Mouse (Mus musculus) granulocyte monocyte progenitor cell, adult 5-6 weeks (primary cell): ENCODE results near the gene Jsrp1. TPM values are rescaled to one million over a fixed set of nuclear protein-coding genes. Genes with fewer than 3 reads are reported as not detected.

ENCODE experiments used
- ATAC-seq: replicated peaks from 2 replicates; pipeline ENCODE4 v1.8.0; 2016; ENCODE audit warnings: mild to moderate bottlenecking, moderate TSS enrichment, inconsistent platforms; ENCODE audit not compliant: poor library complexity, severe bottlenecking
- total RNA-seq, 2 experiments: library from RNA; stranded (forward) in 1 of 2; stranded (reverse) in 1 of 2; fragments of 200-712, 200-1000 nt in 1 of 2; fragments of >200 nt in 1 of 2; fragmentation: Nextera tagmentation in 1 of 2; gene quantifications; 2 replicates each; pipeline ENCODE4 v1.2.3; 2014 to 2017

Gene Jsrp1
- total RNA-seq (2014; fragmentation: Nextera tagmentation) (not detected in 2 replicates), total RNA-seq (2017) (not detected in 2 replicates)

GRCm38 (mm10) chr10:80813366-80813765 lies at the start of gene Jsrp1:
TSS of gene Jsrp1 (minus strand) at chr10:80813498.
- ATAC-seq: no peak

DNA sequence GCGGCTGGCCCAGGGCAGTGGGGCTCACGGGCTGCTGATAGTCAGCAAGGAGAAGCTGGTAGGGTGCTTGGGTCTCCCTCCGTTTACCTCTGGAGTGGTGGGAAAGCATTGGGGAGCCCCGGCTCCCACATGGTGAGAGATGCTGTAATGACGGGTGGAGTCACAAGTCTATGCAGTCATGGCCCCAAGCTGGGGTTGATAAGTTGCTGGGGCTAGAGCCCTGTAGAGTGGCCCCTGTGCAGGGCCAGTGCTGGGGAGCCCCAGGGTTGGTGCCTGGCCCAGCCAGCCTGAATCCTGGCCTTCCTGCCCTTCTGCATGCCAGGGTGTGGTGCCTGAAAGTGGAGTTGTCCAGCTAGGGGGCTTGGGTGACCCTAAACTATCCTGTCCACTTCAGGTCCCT lies 49.0 kb upstream of the Jsrp1 start:
- ATAC-seq: no peak

- no peak for ATAC-seq
These were observed 45.1 kb upstream of the Jsrp1 start for GRCm38 (mm10) chr10:80858350-80858935.

DNA sequence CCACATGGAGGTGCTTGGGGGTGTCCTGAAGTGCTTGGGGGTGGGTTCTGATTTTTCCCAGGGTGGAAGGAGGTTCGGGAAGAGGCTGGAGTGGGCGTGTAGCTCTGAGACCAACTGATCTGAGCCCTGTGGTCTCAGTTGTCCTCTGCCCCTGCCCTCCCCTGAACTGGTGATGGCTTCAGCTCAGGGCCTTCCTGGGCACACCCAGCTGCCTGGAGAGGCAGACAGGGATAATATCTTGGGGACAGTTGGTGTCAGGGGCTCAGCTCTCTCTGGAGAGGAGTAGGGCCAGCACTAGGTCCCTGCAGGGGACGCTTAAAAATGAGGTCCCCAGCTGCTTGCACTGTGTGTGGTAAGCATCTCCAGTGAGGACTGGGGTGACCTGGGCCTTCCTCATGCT lies 44.5 kb upstream of the Jsrp1 start:
- ATAC-seq: no peak

DNA sequence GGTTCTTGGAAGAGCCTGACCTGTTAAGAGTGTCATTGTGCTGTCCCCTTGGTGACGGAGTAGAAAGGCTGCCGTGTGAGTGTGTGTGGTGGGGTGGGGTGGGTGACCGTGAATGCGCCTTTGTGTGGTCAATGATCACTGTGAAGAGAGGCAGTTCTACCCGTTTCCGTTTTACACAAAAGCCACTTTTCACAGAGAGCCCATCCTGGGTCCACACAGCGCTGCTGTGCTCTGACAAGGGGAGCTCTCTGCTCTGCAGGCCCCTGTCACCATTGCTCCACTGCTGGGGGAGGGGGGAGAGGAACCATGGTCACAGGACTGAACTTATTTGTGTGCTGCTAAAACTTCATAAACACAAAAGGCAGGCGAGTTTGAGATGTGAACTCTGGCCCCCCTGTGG lies 44.1 kb upstream of the Jsrp1 start:
- ATAC-seq: no peak

DNA sequence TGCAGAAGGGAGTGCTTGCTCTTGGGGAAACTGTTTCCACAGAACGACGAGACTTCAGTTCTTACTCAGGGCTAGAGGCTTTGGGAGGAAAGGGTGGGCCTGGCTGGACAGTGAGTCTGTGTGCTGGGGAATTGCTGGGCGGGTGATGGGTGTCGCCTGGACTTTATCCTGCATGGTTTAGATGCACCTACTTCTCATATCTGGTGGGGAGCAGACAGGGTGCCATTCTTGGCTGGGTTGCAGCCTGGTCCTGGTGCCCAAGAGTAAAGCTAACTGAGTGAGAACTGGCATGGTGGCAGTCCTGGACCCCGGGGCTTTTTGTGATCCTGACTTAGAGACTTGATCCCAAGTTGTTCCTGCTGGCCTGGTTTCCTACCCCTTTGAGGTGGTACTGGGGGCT lies 43.6 kb upstream of the Jsrp1 start:
- no peak for ATAC-seq

- peak; percentile 64 for ATAC-seq
These were observed 43.0 kb upstream of the Jsrp1 start for GRCm38 (mm10) chr10:80856267-80856666.

DNA sequence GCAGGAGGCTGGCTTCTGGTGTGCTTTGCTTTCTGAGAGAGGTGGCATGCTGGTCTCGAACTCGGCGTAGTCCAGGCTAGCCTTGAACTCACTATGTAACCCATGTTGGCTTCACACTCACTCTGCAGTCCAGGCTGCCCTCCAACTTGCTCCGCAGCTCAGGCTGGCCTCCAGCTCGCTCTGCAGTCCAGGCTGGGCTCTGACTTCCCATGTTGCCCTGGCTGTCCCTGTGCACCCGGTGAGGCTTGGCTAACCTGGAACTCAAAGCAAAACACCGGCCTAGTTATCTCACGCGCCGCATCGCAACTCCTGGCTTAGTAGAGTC lies 42.4 kb upstream of the Jsrp1 start:
- ATAC-seq: no peak

DNA sequence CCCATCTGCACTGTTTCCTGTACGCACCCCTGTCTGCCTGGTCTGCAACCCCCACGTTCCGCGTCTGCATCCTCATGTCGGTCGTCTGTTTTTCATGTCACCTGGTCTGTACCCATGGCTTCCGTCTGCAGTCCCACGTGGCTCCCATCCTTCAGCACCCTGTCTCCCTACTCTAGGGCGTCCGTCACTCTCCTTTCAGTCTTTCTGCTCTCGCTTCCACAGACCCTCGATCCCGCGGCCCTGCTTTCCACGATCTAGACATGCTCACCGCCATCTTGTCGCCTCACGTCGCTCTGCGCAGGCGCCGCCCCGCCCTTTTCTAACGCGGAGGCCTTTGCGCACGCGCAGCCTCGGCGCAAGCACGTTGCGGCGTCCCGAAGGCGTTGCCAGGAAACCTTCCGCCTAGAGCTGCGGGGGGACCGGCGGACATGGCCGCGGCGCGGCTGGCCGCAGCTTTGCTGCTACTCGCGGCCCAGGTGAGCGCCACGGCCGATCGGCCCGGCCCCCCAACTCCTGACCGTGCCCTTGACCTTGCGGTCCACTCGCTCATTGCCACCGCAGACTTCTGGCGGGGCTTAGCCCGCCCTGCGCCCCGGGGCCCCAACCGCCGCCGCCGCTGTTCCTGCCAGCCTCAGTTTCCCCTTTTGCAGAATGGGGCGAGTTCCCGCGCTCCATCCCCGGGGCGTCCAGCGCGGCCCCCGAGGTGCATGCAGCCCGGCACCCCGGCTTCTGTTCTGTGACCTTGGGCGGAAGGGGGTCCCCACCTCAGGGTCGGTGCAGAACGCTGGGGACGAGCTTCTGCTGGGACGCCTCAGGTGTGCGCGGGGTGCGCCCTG lies 41.8 kb upstream of the Jsrp1 start, which contains the start of the genes Lsm7 and Sppl2b:
Gene Lsm7 (minus strand): TSS at position 297 of the 836 bp plus-strand sequence.
Gene Sppl2b (plus strand): TSS at position 363 of the 836 bp plus-strand sequence.
- ATAC-seq: peak; percentile 75

- peak; percentile 91 for ATAC-seq
These were observed 35.3 kb upstream of the Jsrp1 start for GRCm38 (mm10) chr10:80848571-80848970.

- ATAC-seq: no peak
These were observed 32.4 kb upstream of the Jsrp1 start for GRCm38 (mm10) chr10:80845732-80846131.

DNA sequence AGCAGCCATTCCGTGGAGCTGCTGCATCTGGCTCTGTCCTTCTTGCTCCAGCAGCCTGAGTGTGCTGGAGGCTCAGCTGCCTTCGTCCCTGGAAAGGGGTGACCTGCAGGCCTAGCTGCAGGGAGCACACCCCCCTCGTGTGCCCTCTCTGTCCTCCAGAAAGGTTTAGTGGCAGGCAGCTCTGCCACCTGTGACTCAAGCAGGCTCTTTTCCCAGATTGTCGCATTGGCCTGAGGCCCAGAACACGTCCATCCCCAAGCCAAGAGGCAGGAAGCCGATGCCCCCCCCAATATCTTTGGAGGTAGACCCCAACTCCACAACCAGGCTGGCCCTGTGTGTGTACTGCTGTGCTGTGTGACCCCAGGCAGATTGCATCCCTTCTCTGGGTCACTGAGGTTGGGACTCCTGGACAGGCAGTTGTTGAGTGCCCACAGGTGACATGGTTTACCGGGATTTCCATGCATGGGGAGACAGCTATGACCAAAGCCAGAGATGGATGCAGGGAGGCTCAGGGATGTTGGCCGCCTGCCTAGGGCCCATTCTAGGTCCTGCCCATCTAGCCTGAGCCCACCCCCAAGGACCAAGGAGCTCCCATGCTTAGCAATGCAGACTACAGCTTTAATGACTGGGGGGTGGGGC lies 31.9 kb upstream of the Jsrp1 start:
- ATAC-seq: no peak

- ATAC-seq: peak; percentile 26; the same call in 1 of the 2 replicates
These were observed 30.7 kb upstream of the Jsrp1 start, which contains the start of gene Lingo3 for GRCm38 (mm10) chr10:80843931-80844547. TSS of gene Lingo3 (minus strand) at chr10:80844039.

DNA sequence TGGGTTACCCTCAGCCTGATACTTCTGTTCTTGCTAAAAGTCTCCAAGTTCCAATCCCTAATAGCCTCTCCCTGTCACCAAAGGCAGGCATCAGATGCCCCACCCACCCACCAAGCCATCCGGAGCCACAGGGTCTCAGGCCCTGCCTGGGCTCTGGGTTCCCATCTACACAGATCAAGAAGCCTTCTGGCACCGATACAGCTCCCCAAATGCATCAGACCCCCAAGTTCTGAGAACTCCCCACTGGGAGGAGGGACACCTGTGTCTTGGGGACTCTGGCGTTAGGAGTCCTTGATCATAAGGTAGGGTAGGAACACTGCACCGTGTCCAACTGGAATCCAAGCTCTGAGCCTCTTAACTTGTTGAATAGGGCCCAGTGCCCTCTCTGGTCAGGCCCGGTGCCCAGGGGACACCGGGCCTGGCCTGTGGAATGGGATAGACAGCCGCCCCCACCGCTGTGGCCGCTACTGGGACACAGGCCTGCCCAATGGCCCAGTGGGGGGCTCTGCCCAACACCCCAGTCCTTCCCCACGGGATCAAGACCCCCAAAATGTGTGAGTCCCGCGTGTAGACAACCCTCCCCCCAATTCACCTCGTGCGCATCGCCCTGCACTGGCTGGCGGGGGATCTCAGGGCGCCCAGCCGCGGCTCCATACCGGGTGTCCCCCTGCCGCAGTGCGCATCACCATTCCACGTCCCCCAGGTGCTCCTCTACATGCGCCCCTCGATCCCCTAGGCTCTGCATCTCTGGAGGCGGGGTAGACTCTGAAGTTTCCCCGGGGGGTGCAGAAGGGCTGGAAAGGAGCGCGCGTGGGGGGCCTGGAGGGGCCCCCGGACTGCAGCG lies 30.0 kb upstream of the Jsrp1 start:
- ATAC-seq: no peak

DNA sequence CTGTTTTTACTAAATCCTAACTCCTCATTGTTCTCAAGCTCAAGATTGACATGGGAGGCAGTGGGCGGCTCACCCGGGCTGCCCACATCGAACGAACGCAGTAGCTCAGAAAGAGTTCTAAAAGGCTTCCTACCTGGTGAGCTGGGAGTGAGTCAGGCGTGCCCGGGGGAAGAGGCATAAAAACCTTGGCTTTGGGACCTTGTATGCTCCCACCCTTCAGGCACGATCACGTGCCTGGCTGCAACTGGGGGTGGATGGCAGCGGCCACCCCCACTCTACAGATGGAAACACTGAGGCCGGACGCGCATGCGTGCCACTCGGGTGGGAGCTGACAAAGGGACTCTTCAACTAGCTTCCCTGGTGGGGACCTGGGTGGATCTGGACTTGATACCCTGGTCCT lies 29.0 kb upstream of the Jsrp1 start:
- ATAC-seq: no peak

- ATAC-seq: no peak
These were observed 28.4 kb upstream of the Jsrp1 start for GRCm38 (mm10) chr10:80841685-80842084.

DNA sequence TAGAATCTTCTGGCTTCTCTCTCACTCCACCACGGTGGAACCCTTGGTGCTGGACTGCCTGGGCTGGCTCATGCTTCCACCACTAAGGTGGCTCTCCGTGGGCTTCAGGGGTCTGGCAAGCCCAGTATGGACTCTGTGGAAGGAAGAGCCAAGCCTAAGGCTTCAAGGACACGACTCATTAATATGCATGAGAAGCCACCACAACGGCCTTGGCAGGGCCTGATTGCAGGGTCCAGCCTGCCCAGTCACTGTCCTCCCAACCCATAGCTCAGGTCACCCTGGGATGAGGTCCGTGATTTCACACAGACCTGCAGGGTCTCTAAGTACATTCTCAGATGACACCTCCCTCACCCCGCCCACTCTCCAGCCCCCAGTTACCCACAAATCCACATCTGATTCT lies 26.6 kb upstream of the Jsrp1 start:
- no peak for ATAC-seq

- no peak for ATAC-seq
These were observed 25.1 kb upstream of the Jsrp1 start for GRCm38 (mm10) chr10:80838346-80838912.

DNA sequence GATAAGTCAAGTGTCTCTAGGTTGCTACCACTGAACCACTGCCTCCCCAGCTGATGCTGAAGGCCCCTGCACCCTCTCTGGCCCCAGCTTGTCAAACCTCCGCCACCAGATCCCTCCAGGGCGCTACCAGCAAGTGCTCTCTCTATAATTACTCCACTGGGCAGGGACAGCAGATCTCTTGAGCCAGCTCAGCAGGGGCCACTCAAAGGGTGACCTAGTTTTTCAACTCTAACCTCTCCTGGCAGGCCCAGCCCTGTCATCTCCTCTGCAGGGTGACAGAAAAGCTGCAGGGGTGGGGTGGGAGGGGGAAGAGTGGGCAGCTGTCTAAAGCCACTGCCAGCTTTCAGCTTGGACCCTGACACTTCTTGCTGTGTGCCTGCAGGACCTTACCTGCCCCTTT lies 24.5 kb upstream of the Jsrp1 start:
- ATAC-seq: no peak

DNA sequence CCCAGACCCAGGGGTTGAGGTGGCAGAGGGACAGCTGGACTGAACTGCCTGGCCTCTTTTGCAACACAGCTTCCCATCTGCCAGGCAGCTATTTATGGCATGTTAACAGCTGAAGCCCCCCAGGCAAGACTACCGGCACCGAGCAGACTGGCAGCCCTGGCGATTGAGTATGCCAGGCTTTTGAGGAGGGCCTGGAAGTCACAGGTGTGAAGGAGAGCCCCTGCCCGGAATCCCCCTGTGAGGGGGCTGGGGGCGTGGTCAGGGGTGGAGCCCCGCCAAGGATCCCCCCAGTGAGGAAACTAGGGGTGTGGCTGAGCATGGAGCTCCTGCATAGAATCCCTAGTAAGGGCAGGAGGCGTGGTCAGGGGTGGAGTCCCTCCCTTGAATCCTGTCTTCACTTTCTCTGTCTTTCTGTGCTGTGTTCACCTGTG lies 23.7 kb upstream of the Jsrp1 start:
- ATAC-seq: peak; percentile 29
